Mouse (Mus musculus): Measurements from ENCODE around the gene Whrn. TPM values are rescaled to one million over a fixed set of nuclear protein-coding genes. Genes with fewer than 3 reads are reported as not detected.

Whrn gene
- polyA plus RNA-seq, 1 experiment from 2014 or later, result 1.8 TPM

DNA sequence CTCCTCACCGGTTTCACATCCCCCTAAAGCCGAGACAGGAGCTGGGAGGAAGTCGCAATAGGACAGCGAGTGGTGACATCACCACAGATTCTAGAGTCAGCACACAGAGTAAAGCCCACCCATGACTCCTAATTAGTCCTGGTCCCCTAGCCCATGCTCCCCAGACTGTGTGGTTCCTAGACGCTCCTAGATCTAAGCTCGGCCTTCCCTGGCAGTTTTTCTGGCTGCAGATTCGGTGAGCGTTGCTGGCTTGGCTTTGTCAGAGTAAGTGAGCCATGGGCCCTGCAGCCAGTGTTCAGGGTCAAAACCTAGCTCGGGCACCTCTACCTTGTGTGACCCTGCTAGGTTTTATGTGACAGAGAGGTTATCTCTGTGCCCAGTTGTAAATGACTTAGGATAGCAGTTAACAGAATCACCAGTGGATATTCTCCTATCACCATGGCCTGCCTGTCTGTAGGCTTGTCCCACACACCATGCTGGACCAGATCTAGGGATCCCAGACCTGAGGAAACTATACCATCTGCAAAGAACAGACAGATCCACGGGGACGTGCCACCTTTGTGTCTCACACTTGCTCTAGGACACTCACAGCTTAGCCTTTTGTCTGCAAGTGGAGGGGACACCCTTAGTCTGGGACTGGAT, 105.8 kb downstream of the Whrn start:
- H3K4me3 ChIP-seq (ENCODE audit: low read length), result no peak overlapping the region
- H3K4me1 ChIP-seq (ENCODE audit: control insufficient read depth, insufficient read depth, low read length), result peaks cover 6% of the 10 kb centered on the region; the same call in 1 of the 2 replicates
- peaks cover 2% of the 10 kb centered on the region; the same call in 1 of the 2 replicates for H3K36me3 ChIP-seq (ENCODE audit: control insufficient read depth, insufficient read depth)
- H3K9me3 ChIP-seq (replicated peaks; ENCODE audit: control insufficient read depth, low read length), result no peaks in the 10 kb centered on the region
- ATAC-seq (replicated peaks; ENCODE audit: extremely low read depth, insufficient read depth, low FRiP score), result no peak
- no peaks in the 10 kb centered on the region for H3K27me3 ChIP-seq (ENCODE audit: control insufficient read depth, insufficient read depth, low read length)
- no peak overlapping the region for H3K27ac ChIP-seq (ENCODE audit: low read length)
- H3K4me2 ChIP-seq (ENCODE audit: low read depth, low read length), result no peak overlapping the region
- WGBS, result 76% methylated on average over 11 of the region's 11 CpGs
- H3K9ac ChIP-seq (ENCODE audit: low read length), result no peak overlapping the region

GRCm38 (mm10) chr4:63389121-63389886, 106.5 kb downstream of the Whrn start:
- Histone ChIP-seq H3K4me2 (ENCODE audit: low read depth, low read length) (no peak overlapping the region), H3K4me3 (ENCODE audit: low read length) (no peak overlapping the region), H3K9me3 (replicated peaks; ENCODE audit: control insufficient read depth, low read length) (no peaks in the 10 kb centered on the region), H3K9ac (ENCODE audit: low read length) (no peak overlapping the region), H3K36me3 (ENCODE audit: control insufficient read depth, insufficient read depth) (no peaks in the 10 kb centered on the region), H3K27me3 (ENCODE audit: control insufficient read depth, insufficient read depth, low read length) (no peaks in the 10 kb centered on the region), H3K27ac (ENCODE audit: low read length) (no peak overlapping the region), H3K4me1 (ENCODE audit: control insufficient read depth, insufficient read depth, low read length) (peaks cover 6% of the 10 kb centered on the region; the same call in 1 of the 2 replicates)
- ATAC-seq (replicated peaks; ENCODE audit: extremely low read depth, insufficient read depth, low FRiP score), result no peak
- 62% methylated on average over 8 of the region's 8 CpGs for WGBS

- Histone ChIP-seq H3K4me2 (ENCODE audit: low read depth, low read length) (no peak overlapping the region), H3K4me3 (ENCODE audit: low read length) (no peak overlapping the region), H3K27ac (ENCODE audit: low read length) (no peak overlapping the region), H3K9me3 (replicated peaks; ENCODE audit: control insufficient read depth, low read length) (no peaks in the 10 kb centered on the region), H3K36me3 (ENCODE audit: control insufficient read depth, insufficient read depth) (no peaks in the 10 kb centered on the region), H3K4me1 (ENCODE audit: control insufficient read depth, insufficient read depth, low read length) (peaks cover 6% of the 10 kb centered on the region; the same call in 1 of the 2 replicates), H3K27me3 (ENCODE audit: control insufficient read depth, insufficient read depth, low read length) (no peaks in the 10 kb centered on the region), H3K9ac (ENCODE audit: low read length) (no peak overlapping the region)
- ATAC-seq (replicated peaks; ENCODE audit: extremely low read depth, insufficient read depth, low FRiP score), result no peak
- 71% methylated on average over 6 of the region's 6 CpGs for WGBS
These were observed 107.8 kb downstream of the Whrn start for GRCm38 (mm10) chr4:63388029-63388428.

DNA sequence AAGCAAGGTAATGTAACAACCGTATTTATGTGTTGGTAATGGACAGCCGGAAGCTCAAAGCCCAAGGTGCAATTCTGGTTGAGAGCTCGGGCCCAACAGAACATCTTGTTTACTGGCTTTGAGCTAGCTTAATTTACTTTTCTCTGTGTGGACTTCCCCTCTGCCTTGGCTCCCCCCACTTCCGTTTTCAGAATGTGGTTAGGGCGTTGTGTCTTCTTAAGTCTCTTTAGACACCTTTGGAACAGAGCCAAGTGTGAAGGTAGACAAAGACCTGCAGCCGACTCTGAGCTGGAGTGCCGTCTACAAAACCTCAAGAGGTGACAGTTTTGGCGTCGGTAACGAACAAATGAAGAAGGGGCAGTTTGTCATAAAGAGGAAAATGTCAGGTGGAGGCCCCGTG, 110.0 kb downstream of the Whrn start:
- H3K4me3 ChIP-seq (ENCODE audit: low read length), result no peak overlapping the region
- H3K4me1 ChIP-seq (ENCODE audit: control insufficient read depth, insufficient read depth, low read length), result no peaks in the 10 kb centered on the region
- no peak overlapping the region for H3K9ac ChIP-seq (ENCODE audit: low read length)
- H3K4me2 ChIP-seq (ENCODE audit: low read depth, low read length), result 0 out of 2 replicates have a peak overlapping the region, but pooled peaks have one; percentile 12
- H3K27ac ChIP-seq (ENCODE audit: low read length), result no peak overlapping the region; the same call in 1 of the 2 replicates
- ATAC-seq (replicated peaks; ENCODE audit: extremely low read depth, insufficient read depth, low FRiP score), result no peak
- 64% methylated on average over 11 of the region's 11 CpGs for WGBS
- 0 out of 2 replicates have a peak, but pooled peaks cover 4% of the 10 kb centered on the region for H3K36me3 ChIP-seq (ENCODE audit: control insufficient read depth, insufficient read depth)
- H3K9me3 ChIP-seq (replicated peaks; ENCODE audit: control insufficient read depth, low read length), result no peaks in the 10 kb centered on the region
- no peaks in the 10 kb centered on the region for H3K27me3 ChIP-seq (ENCODE audit: control insufficient read depth, insufficient read depth, low read length)

DNA sequence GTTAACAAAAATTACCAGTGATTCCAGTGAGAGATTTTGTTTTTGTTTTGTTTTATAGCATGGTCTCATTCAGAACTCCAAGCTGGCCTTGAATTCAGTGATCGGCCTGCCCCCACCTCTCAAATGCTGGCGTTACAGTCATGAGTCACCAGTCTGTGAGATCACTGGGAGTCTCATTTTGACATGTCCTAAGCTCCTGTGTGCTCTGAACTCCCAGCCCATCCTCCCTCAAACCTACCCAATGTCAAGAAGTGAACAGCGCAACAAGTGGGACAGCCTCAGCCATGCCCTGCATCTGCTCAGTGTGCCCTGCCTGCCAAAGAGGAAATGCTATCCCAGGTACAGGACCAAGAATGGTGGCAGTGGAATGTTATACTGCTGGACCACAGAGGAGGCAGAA, 110.5 kb downstream of the Whrn start:
- Histone ChIP-seq H3K4me3 (ENCODE audit: low read length) (no peak overlapping the region), H3K27ac (ENCODE audit: low read length) (0 out of 2 replicates have a peak overlapping the region, but pooled peaks have one; percentile 12), H3K36me3 (ENCODE audit: control insufficient read depth, insufficient read depth) (0 out of 2 replicates have a peak, but pooled peaks cover 4% of the 10 kb centered on the region), H3K9me3 (replicated peaks; ENCODE audit: control insufficient read depth, low read length) (no peaks in the 10 kb centered on the region), H3K9ac (ENCODE audit: low read length) (no peak overlapping the region), H3K4me2 (ENCODE audit: low read depth, low read length) (no peak overlapping the region), H3K27me3 (ENCODE audit: control insufficient read depth, insufficient read depth, low read length) (no peaks in the 10 kb centered on the region), H3K4me1 (ENCODE audit: control insufficient read depth, insufficient read depth, low read length) (no peaks in the 10 kb centered on the region)
- 83% methylated on average over 3 of the region's 3 CpGs for WGBS
- no peak for ATAC-seq (replicated peaks; ENCODE audit: extremely low read depth, insufficient read depth, low FRiP score)

- Histone ChIP-seq H3K9ac (ENCODE audit: low read length) (no peak overlapping the region), H3K9me3 (replicated peaks; ENCODE audit: control insufficient read depth, low read length) (no peaks in the 10 kb centered on the region), H3K4me1 (ENCODE audit: control insufficient read depth, insufficient read depth, low read length) (no peaks in the 10 kb centered on the region), H3K36me3 (ENCODE audit: control insufficient read depth, insufficient read depth) (peaks cover 6% of the 10 kb centered on the region; the same call in 1 of the 2 replicates), H3K27me3 (ENCODE audit: control insufficient read depth, insufficient read depth, low read length) (no peaks in the 10 kb centered on the region), H3K27ac (ENCODE audit: low read length) (no peak overlapping the region), H3K4me3 (ENCODE audit: low read length) (no peak overlapping the region), H3K4me2 (ENCODE audit: low read depth, low read length) (no peak overlapping the region)
- no peak for ATAC-seq (replicated peaks; ENCODE audit: extremely low read depth, insufficient read depth, low FRiP score)
- WGBS, result 89% methylated on average over 4 of the region's 4 CpGs
These were observed 111.5 kb downstream of the Whrn start for GRCm38 (mm10) chr4:63384262-63384661.

GRCm38 (mm10) chr4:63383474-63383873, 112.3 kb downstream of the Whrn start:
- peaks cover 6% of the 10 kb centered on the region; the same call in 1 of the 2 replicates for H3K36me3 ChIP-seq (ENCODE audit: control insufficient read depth, insufficient read depth)
- H3K4me1 ChIP-seq (ENCODE audit: control insufficient read depth, insufficient read depth, low read length), result no peaks in the 10 kb centered on the region
- H3K4me2 ChIP-seq (ENCODE audit: low read depth, low read length), result no peak overlapping the region
- WGBS, result 78% methylated on average over 12 of the region's 12 CpGs
- H3K27ac ChIP-seq (ENCODE audit: low read length), result no peak overlapping the region
- no peak overlapping the region for H3K9ac ChIP-seq (ENCODE audit: low read length)
- H3K9me3 ChIP-seq (replicated peaks; ENCODE audit: control insufficient read depth, low read length), result no peaks in the 10 kb centered on the region
- no peaks in the 10 kb centered on the region for H3K27me3 ChIP-seq (ENCODE audit: control insufficient read depth, insufficient read depth, low read length)
- ATAC-seq (replicated peaks; ENCODE audit: extremely low read depth, insufficient read depth, low FRiP score), result no peak
- H3K4me3 ChIP-seq (ENCODE audit: low read length), result no peak overlapping the region

- Histone ChIP-seq H3K9ac (ENCODE audit: low read length) (no peak overlapping the region), H3K36me3 (ENCODE audit: control insufficient read depth, insufficient read depth) (peaks cover 6% of the 10 kb centered on the region; the same call in 1 of the 2 replicates), H3K4me2 (ENCODE audit: low read depth, low read length) (no peak overlapping the region), H3K4me3 (ENCODE audit: low read length) (no peak overlapping the region), H3K9me3 (replicated peaks; ENCODE audit: control insufficient read depth, low read length) (no peaks in the 10 kb centered on the region), H3K4me1 (ENCODE audit: control insufficient read depth, insufficient read depth, low read length) (no peaks in the 10 kb centered on the region), H3K27ac (ENCODE audit: low read length) (no peak overlapping the region), H3K27me3 (ENCODE audit: control insufficient read depth, insufficient read depth, low read length) (no peaks in the 10 kb centered on the region)
- ATAC-seq (replicated peaks; ENCODE audit: extremely low read depth, insufficient read depth, low FRiP score), result no peak
- WGBS, result 74% methylated on average over 4 of the region's 4 CpGs
These were observed 113.0 kb downstream of the Whrn start for GRCm38 (mm10) chr4:63382676-63383369.

Data from heart, embryonic 16.5 days (tissue).